Mouse (Mus musculus): ENCODE results near the gene Siglec1.

Gene Siglec1

GRCm38 (mm10) chr2:131097087-131097486, 10.5 kb upstream of the Siglec1 start:
- DNase-seq (ENCODE audit: low read depth, low spot score) = no peak

- peak; percentile 96 for DNase-seq (ENCODE audit: low read depth, low spot score)
Measured at GRCm38 (mm10) chr2:131096101-131096795, 9.7 kb upstream of the Siglec1 start.

- DNase-seq (ENCODE audit: low read depth, low spot score) = peak; percentile 88
Measured at GRCm38 (mm10) chr2:131094823-131095222, 8.3 kb upstream of the Siglec1 start.

- DNase-seq (ENCODE audit: low read depth, low spot score) = no peak
Measured at GRCm38 (mm10) chr2:131093577-131093976, 7.0 kb upstream of the Siglec1 start.

- DNase-seq (ENCODE audit: low read depth, low spot score) = no peak
Measured at GRCm38 (mm10) chr2:131090852-131091251, 4.3 kb upstream of the Siglec1 start.

GRCm38 (mm10) chr2:131089634-131090033, 3.1 kb upstream of the Siglec1 start:
- DNase-seq (ENCODE audit: low read depth, low spot score) = no peak

- no peak for DNase-seq (ENCODE audit: low read depth, low spot score)
Measured at GRCm38 (mm10) chr2:131088581-131088980, 2.0 kb upstream of the Siglec1 start.

GRCm38 (mm10) chr2:131084206-131084605, 2.4 kb downstream of the Siglec1 start:
- no peak for DNase-seq (ENCODE audit: low read depth, low spot score)

GRCm38 (mm10) chr2:131080507-131080906, 6.1 kb downstream of the Siglec1 start:
- no peak for DNase-seq (ENCODE audit: low read depth, low spot score)

GRCm38 (mm10) chr2:131072536-131072935, 14.0 kb downstream of the Siglec1 start:
- DNase-seq (ENCODE audit: low read depth, low spot score) = no peak

GRCm38 (mm10) chr2:131067481-131067880, 19.1 kb downstream of the Siglec1 start:
- DNase-seq (ENCODE audit: low read depth, low spot score) = peak; percentile 64

GRCm38 (mm10) chr2:131066342-131066741, 20.2 kb downstream of the Siglec1 start:
- DNase-seq (ENCODE audit: low read depth, low spot score) = no peak

- peak; percentile 14 for DNase-seq (ENCODE audit: low read depth, low spot score)
Measured at GRCm38 (mm10) chr2:131063404-131063864, 23.1 kb downstream of the Siglec1 start, which contains the start of gene Adam33. TSS of gene Adam33 (minus strand) at chr2:131063814.

GRCm38 (mm10) chr2:131061607-131062006, 25.0 kb downstream of the Siglec1 start:
- DNase-seq (ENCODE audit: low read depth, low spot score) = peak; percentile 61

GRCm38 (mm10) chr2:131060784-131061183, 25.8 kb downstream of the Siglec1 start:
- peak; percentile 74 for DNase-seq (ENCODE audit: low read depth, low spot score)

- peak; percentile 58 for DNase-seq (ENCODE audit: low read depth, low spot score)
Measured at GRCm38 (mm10) chr2:131059781-131060540, 26.6 kb downstream of the Siglec1 start.

GRCm38 (mm10) chr2:131059377-131059776, 27.2 kb downstream of the Siglec1 start:
- peak; percentile 85 for DNase-seq (ENCODE audit: low read depth, low spot score)

GRCm38 (mm10) chr2:131058672-131059071, 27.9 kb downstream of the Siglec1 start:
- DNase-seq (ENCODE audit: low read depth, low spot score) = no peak

- peak; percentile 51 for DNase-seq (ENCODE audit: low read depth, low spot score)
Measured at GRCm38 (mm10) chr2:131056191-131056590, 30.4 kb downstream of the Siglec1 start.

GRCm38 (mm10) chr2:131055631-131056030, 30.9 kb downstream of the Siglec1 start:
- peak; percentile 59 for DNase-seq (ENCODE audit: low read depth, low spot score)

GRCm38 (mm10) chr2:131054646-131055264, 31.8 kb downstream of the Siglec1 start:
- no peak for DNase-seq (ENCODE audit: low read depth, low spot score)
